ENCODE assay signal across 9 mouse cellular contexts in the genomic region with DNA sequence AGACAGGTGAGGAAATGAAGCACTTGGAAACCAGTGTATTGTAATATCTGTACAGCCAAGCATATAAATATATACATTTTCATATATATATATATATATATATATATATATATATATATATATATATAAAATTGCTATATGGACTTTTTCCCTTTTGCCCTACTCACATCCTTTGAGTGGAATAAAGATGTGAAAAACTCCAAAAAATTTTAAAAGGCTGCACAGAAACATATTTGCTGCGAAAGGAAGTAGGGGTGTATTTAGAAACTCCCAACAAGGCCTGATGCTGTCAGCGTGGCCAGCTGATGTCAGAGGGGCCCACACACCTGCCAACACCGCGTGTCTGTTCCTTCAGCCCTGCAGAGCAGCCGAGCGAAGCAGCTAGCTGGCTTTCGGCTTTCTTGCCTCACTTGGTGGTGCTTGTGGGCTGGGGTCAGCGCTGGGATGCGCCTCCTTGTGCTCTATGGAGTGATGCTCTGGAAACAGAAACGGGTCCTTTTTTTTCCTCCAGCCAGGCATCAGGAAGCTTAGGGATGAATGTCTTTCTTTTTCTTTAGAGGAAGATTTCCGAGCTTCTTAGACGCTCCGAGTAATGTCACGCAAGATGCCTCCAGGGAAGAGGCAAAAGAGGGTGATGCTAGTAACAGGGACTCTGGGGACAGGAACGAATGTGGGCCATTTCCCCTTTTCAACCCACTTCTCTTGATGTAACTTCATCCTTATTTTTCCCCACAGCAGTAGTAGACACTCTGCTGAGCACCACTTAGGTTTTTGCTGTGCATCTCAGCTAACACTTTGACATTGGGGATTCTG. TPM values are rescaled to one million over a fixed set of nuclear protein-coding genes. Genes with fewer than 3 reads are reported as not detected.
DNase-seq lines count a peak whose midpoint lies in the region; TF ChIP-seq lines count a peak whose summit lies in the region.
"Had no signal": no experiment of that assay in that cellular context is flagged by ENCODE, and none has a peak within 500 bp of the region (broad histone marks: within the 10 kb centered on the region; RNA-seq: fewer than 3 reads in every experiment).

No protein-coding gene starts in this region.

- peak overlapping the region; percentile 96 for H3K27ac ChIP-seq in layer of hippocampus, adult 2 months
- H3K27ac ChIP-seq in limb, embryonic 10.5 days, result no peak overlapping the region
- H3K27ac ChIP-seq: kidney, postnatal 0 days had no signal

- no peak for TF ChIP-seq CTCF in layer of hippocampus, adult 2 months (conservative IDR thresholded peaks at IDR 0.05)

- H3K4me3 ChIP-seq in layer of hippocampus, adult 2 months, result no peak overlapping the region
- peak overlapping the region; percentile 86; the same call in 1 of the 2 replicates for H3K4me3 ChIP-seq in limb, embryonic 10.5 days

- DNase-seq in layer of hippocampus, adult 2 months (ENCODE audit: low spot score in 2 of 2), result no peak
- DNase-seq in layer of hippocampus, adult 11-12 months (ENCODE audit: low spot score), result no peak
- DNase-seq in cerebellum, postnatal 25 days, result peak; percentile 47 to 49
- no peak for DNase-seq in limb, embryonic 10.5 days (ENCODE audit: low spot score)
- peak; percentile 31 to 34 for DNase-seq in spleen, adult 18-20 months
- DNase-seq in urinary bladder, postnatal 14 days (ENCODE audit: low spot score), result no peak
- no peak for DNase-seq in layer of hippocampus, adult 9-11 months
- DNase-seq in gastrocnemius, adult 18-20 months (ENCODE audit: low spot score), result no peak

- no peaks in the 10 kb centered on the region for H3K36me3 ChIP-seq in limb, embryonic 10.5 days

- 21% methylated on average over 15 of the region's 15 CpGs for WGBS in limb, embryonic 10.5 days

- H3K27me3 ChIP-seq in limb, embryonic 10.5 days (ENCODE audit: low read depth, poor library complexity, severe bottlenecking), result peaks cover 19% of the 10 kb centered on the region

- H3K4me1 ChIP-seq in limb, embryonic 10.5 days, result peaks cover 10% of the 10 kb centered on the region

- no peaks in the 10 kb centered on the region for H3K9me3 ChIP-seq in limb, embryonic 10.5 days (replicated peaks)

RNA-seq across cellular contexts. Expression of a gene that starts 2.9 kb away (rescaled TPM):
- 100 to 1,000 TPM; 114 TPM for total RNA-seq in layer of hippocampus, adult 2 months (2021)
- polyA plus RNA-seq in limb, embryonic 10.5 days (2016; fragmentation: Nextera tagmentation; extraction: Ambion mirVana), result 5.0 and 5.8 TPM in 2 replicates
- total RNA-seq in gastrocnemius, adult 18-20 months (2021), result 10 to 100 TPM; 28.4 to 32.2 TPM

RNA-seq across cellular contexts. Expression of a gene that starts 14.8 kb away (rescaled TPM):
- total RNA-seq in layer of hippocampus, adult 2 months (2021), result 10 to 100 TPM; 91.7 to 92.5 TPM
- 62.5 and 71.7 TPM in 2 replicates for polyA plus RNA-seq in limb, embryonic 10.5 days (2016; fragmentation: Nextera tagmentation; extraction: Ambion mirVana)
- total RNA-seq in gastrocnemius, adult 18-20 months (2021), result 10 to 100 TPM; 54.6 to 58.7 TPM

Comparison
In these comparisons a context has a peak if more than half of its experiments do, and no peak if none do; other contexts are left out.
1. DNase-seq: peak in cerebellum, postnatal 25 days (2 of 2) and spleen, adult 18-20 months (2 of 2); none in layer of hippocampus, adult 2 months (0 of 2), layer of hippocampus, adult 11-12 months (single experiment), limb, embryonic 10.5 days (single experiment), urinary bladder, postnatal 14 days (single experiment), layer of hippocampus, adult 9-11 months (single experiment) and gastrocnemius, adult 18-20 months (single experiment).